Mouse (Mus musculus): Measurements from ENCODE around the gene Hoxb5. TPM values are rescaled to one million over a fixed set of nuclear protein-coding genes. Genes with fewer than 3 reads are reported as not detected.

The Hoxb5 gene
- polyA plus RNA-seq, 1 experiment = 0.22 TPM

GRCm38 (mm10) chr11:96297428-96297827 is 5.7 kb upstream of the Hoxb5 start:
- WGBS = 75% methylated on average over 3 of the region's 3 CpGs
- no peaks in the 10 kb centered on the region; the same call in 1 of the 2 replicates for H3K4me1 ChIP-seq (replicated peaks; ENCODE audit: control insufficient read depth, insufficient read depth, low read length)
- H3K27ac ChIP-seq (ENCODE audit: control insufficient read depth, insufficient read depth, low read length) = no peak overlapping the region
- H3K27me3 ChIP-seq (ENCODE audit: control insufficient read depth, insufficient read depth, low read length) = peaks cover 43% of the 10 kb centered on the region
- H3K4me3 ChIP-seq (ENCODE audit: control insufficient read depth, insufficient read depth, low read length) = no peak overlapping the region
- H3K36me3 ChIP-seq (ENCODE audit: control insufficient read depth, insufficient read depth, low read length) = no peaks in the 10 kb centered on the region
- TF ChIP-seq POLR2A (IDR thresholded peaks at IDR 0.05; ENCODE audit: control insufficient read depth, extremely low read depth, insufficient read depth, low read length, poor library complexity) (no peak), CTCF (IDR thresholded peaks at IDR 0.05; ENCODE audit: borderline replicate concordance, control insufficient read depth, extremely low read depth, insufficient read depth, low read length, poor library complexity) (no peak)
- no peak for DNase-seq

- 52% methylated on average over 11 of the region's 11 CpGs for WGBS
- Histone ChIP-seq H3K36me3 (ENCODE audit: control insufficient read depth, insufficient read depth, low read length) (no peaks in the 10 kb centered on the region), H3K4me1 (replicated peaks; ENCODE audit: control insufficient read depth, insufficient read depth, low read length) (no peaks in the 10 kb centered on the region; the same call in 1 of the 2 replicates), H3K4me3 (ENCODE audit: control insufficient read depth, insufficient read depth, low read length) (no peak overlapping the region), H3K27me3 (ENCODE audit: control insufficient read depth, insufficient read depth, low read length) (peaks cover 40% of the 10 kb centered on the region), H3K27ac (ENCODE audit: control insufficient read depth, insufficient read depth, low read length) (no peak overlapping the region)
- DNase-seq = no peak
- no peak for TF ChIP-seq POLR2A (IDR thresholded peaks at IDR 0.05; ENCODE audit: control insufficient read depth, extremely low read depth, insufficient read depth, low read length, poor library complexity)
- TF ChIP-seq CTCF (IDR thresholded peaks at IDR 0.05; ENCODE audit: borderline replicate concordance, control insufficient read depth, extremely low read depth, insufficient read depth, low read length, poor library complexity) = no peak
These were observed 5.0 kb upstream of the Hoxb5 start for GRCm38 (mm10) chr11:96297968-96298635.

- WGBS = 2% methylated on average over 66 of the region's 66 CpGs
- DNase-seq = no peak
- Histone ChIP-seq H3K27me3 (ENCODE audit: control insufficient read depth, insufficient read depth, low read length) (peaks cover 35% of the 10 kb centered on the region), H3K4me1 (replicated peaks; ENCODE audit: control insufficient read depth, insufficient read depth, low read length) (no peaks in the 10 kb centered on the region; the same call in 1 of the 2 replicates), H3K4me3 (ENCODE audit: control insufficient read depth, insufficient read depth, low read length) (no peak overlapping the region), H3K36me3 (ENCODE audit: control insufficient read depth, insufficient read depth, low read length) (no peaks in the 10 kb centered on the region), H3K27ac (ENCODE audit: control insufficient read depth, insufficient read depth, low read length) (no peak overlapping the region)
- no peak for TF ChIP-seq POLR2A (IDR thresholded peaks at IDR 0.05; ENCODE audit: control insufficient read depth, extremely low read depth, insufficient read depth, low read length, poor library complexity)
- TF ChIP-seq CTCF (IDR thresholded peaks at IDR 0.05; ENCODE audit: borderline replicate concordance, control insufficient read depth, extremely low read depth, insufficient read depth, low read length, poor library complexity) = no peak
These were observed 4.1 kb upstream of the Hoxb5 start for GRCm38 (mm10) chr11:96298895-96299667.

- Histone ChIP-seq H3K4me3 (ENCODE audit: control insufficient read depth, insufficient read depth, low read length) (no peak overlapping the region), H3K27me3 (ENCODE audit: control insufficient read depth, insufficient read depth, low read length) (peaks cover 37% of the 10 kb centered on the region), H3K36me3 (ENCODE audit: control insufficient read depth, insufficient read depth, low read length) (no peaks in the 10 kb centered on the region), H3K4me1 (replicated peaks; ENCODE audit: control insufficient read depth, insufficient read depth, low read length) (no peaks in the 10 kb centered on the region; the same call in 1 of the 2 replicates), H3K27ac (ENCODE audit: control insufficient read depth, insufficient read depth, low read length) (no peak overlapping the region)
- WGBS = 11% methylated on average over 9 of the region's 9 CpGs
- TF ChIP-seq POLR2A (IDR thresholded peaks at IDR 0.05; ENCODE audit: control insufficient read depth, extremely low read depth, insufficient read depth, low read length, poor library complexity) (no peak), CTCF (IDR thresholded peaks at IDR 0.05; ENCODE audit: borderline replicate concordance, control insufficient read depth, extremely low read depth, insufficient read depth, low read length, poor library complexity) (no peak)
- no peak for DNase-seq
These were observed 3.4 kb upstream of the Hoxb5 start for GRCm38 (mm10) chr11:96299781-96300180.

- 9% methylated on average over 35 of the region's 35 CpGs for WGBS
- Histone ChIP-seq H3K36me3 (ENCODE audit: control insufficient read depth, insufficient read depth, low read length) (no peaks in the 10 kb centered on the region), H3K27ac (ENCODE audit: control insufficient read depth, insufficient read depth, low read length) (no peak overlapping the region), H3K4me3 (ENCODE audit: control insufficient read depth, insufficient read depth, low read length) (no peak overlapping the region), H3K27me3 (ENCODE audit: control insufficient read depth, insufficient read depth, low read length) (peaks cover 33% of the 10 kb centered on the region), H3K4me1 (replicated peaks; ENCODE audit: control insufficient read depth, insufficient read depth, low read length) (no peaks in the 10 kb centered on the region; the same call in 1 of the 2 replicates)
- no peak for DNase-seq
- TF ChIP-seq CTCF (IDR thresholded peaks at IDR 0.05; ENCODE audit: borderline replicate concordance, control insufficient read depth, extremely low read depth, insufficient read depth, low read length, poor library complexity) (no peak), POLR2A (IDR thresholded peaks at IDR 0.05; ENCODE audit: control insufficient read depth, extremely low read depth, insufficient read depth, low read length, poor library complexity) (no peak)
These were observed 2.6 kb upstream of the Hoxb5 start for GRCm38 (mm10) chr11:96300354-96301063.

- Histone ChIP-seq H3K36me3 (ENCODE audit: control insufficient read depth, insufficient read depth, low read length) (no peaks in the 10 kb centered on the region), H3K4me1 (replicated peaks; ENCODE audit: control insufficient read depth, insufficient read depth, low read length) (no peaks in the 10 kb centered on the region; the same call in 1 of the 2 replicates), H3K4me3 (ENCODE audit: control insufficient read depth, insufficient read depth, low read length) (no peak overlapping the region), H3K27me3 (ENCODE audit: control insufficient read depth, insufficient read depth, low read length) (peaks cover 28% of the 10 kb centered on the region), H3K27ac (ENCODE audit: control insufficient read depth, insufficient read depth, low read length) (no peak overlapping the region)
- no peak for DNase-seq
- WGBS = 72% methylated on average over 10 of the region's 10 CpGs
- TF ChIP-seq CTCF (IDR thresholded peaks at IDR 0.05; ENCODE audit: borderline replicate concordance, control insufficient read depth, extremely low read depth, insufficient read depth, low read length, poor library complexity) (no peak), POLR2A (IDR thresholded peaks at IDR 0.05; ENCODE audit: control insufficient read depth, extremely low read depth, insufficient read depth, low read length, poor library complexity) (no peak)
These were observed 2.1 kb upstream of the Hoxb5 start for GRCm38 (mm10) chr11:96301064-96301431.
